In genomic region chr6:91683121-91683520, GRCm38 (mm10) we compare ENCODE assay signal across 8 mouse cellular contexts. TPM values are rescaled to one million over a fixed set of nuclear protein-coding genes. Genes with fewer than 3 reads are reported as not detected.
DNase-seq lines count a peak whose midpoint lies in the region; ATAC-seq and TF ChIP-seq lines count a peak whose summit lies in the region.

No protein-coding gene starts in this region.

- peak overlapping the region; percentile 74; the same call in 1 of the 2 replicates for H3K9ac ChIP-seq in heart, embryonic 11.5 days (ENCODE audit: low read depth, low read length)
- peak overlapping the region; percentile 73 for H3K9ac ChIP-seq in limb, embryonic 13.5 days
- H3K9ac ChIP-seq in midbrain, embryonic 13.5 days (replicated peaks): no peak overlapping the region

- 26% methylated on average over 3 of the region's 3 CpGs for WGBS in heart, embryonic 11.5 days (ENCODE audit: insufficient replicate concordance)
- WGBS in limb, embryonic 13.5 days: 46% methylated on average over 3 of the region's 3 CpGs
- WGBS in midbrain, embryonic 13.5 days: 51% methylated on average over 3 of the region's 3 CpGs
- 12% methylated on average over 3 of the region's 3 CpGs for WGBS in thymus, adult 2 months

- ATAC-seq in heart, embryonic 11.5 days (replicated peaks; ENCODE audit: insufficient number of reproducible peaks, low FRiP score, low TSS enrichment): no peak
- ATAC-seq in limb, embryonic 13.5 days (ENCODE audit: low FRiP score, low read depth): no peak
- no peak for ATAC-seq in midbrain, embryonic 13.5 days

- DNase-seq in embryo, embryonic 10 days (ENCODE audit: low spot score): peak; percentile 65
- no peak for DNase-seq in embryo, embryonic 9.5 days (ENCODE audit: extremely low spot score)
- peak; percentile 44 for DNase-seq in c-Kit-positive CD71-positive TER-119-negative erythroid progenitor cells, embryonic 14.5 days (ENCODE audit: low read depth)
- DNase-seq in thymus, adult 2 months: peak; percentile 67
- no peak for DNase-seq in layer of hippocampus, adult 9-10 months (ENCODE audit: low spot score)

- no peaks in the 10 kb centered on the region for H3K27me3 ChIP-seq in heart, embryonic 11.5 days (ENCODE audit: control insufficient read depth, insufficient read depth, low read length)
- no peaks in the 10 kb centered on the region for H3K27me3 ChIP-seq in limb, embryonic 13.5 days
- no peaks in the 10 kb centered on the region for H3K27me3 ChIP-seq in midbrain, embryonic 13.5 days
- H3K27me3 ChIP-seq in thymus, adult 2 months (ENCODE audit: control insufficient read depth, insufficient read depth, low read length): no peaks in the 10 kb centered on the region

- H3K36me3 ChIP-seq in heart, embryonic 11.5 days (ENCODE audit: control insufficient read depth, insufficient read depth, low read length): no peaks in the 10 kb centered on the region
- no peaks in the 10 kb centered on the region for H3K36me3 ChIP-seq in limb, embryonic 13.5 days
- H3K36me3 ChIP-seq in midbrain, embryonic 13.5 days: no peaks in the 10 kb centered on the region
- H3K36me3 ChIP-seq in thymus, adult 2 months (ENCODE audit: control insufficient read depth, insufficient read depth, low read length): no peaks in the 10 kb centered on the region

- H3K27ac ChIP-seq in heart, embryonic 11.5 days (ENCODE audit: low read depth, low read length): peak overlapping the region; percentile 95
- H3K27ac ChIP-seq in limb, embryonic 13.5 days: peak overlapping the region; percentile 85; the same call in 1 of the 2 replicates
- H3K27ac ChIP-seq in midbrain, embryonic 13.5 days: peak overlapping the region; percentile 96
- peak overlapping the region; percentile 87 for H3K27ac ChIP-seq in thymus, adult 2 months (ENCODE audit: control insufficient read depth, insufficient read depth, low read length)

- peak overlapping the region; percentile 95 for H3K4me2 ChIP-seq in heart, embryonic 11.5 days
- peak overlapping the region; percentile 96 for H3K4me2 ChIP-seq in limb, embryonic 13.5 days (replicated peaks)
- H3K4me2 ChIP-seq in midbrain, embryonic 13.5 days (replicated peaks): peak overlapping the region; percentile 86; the same call in 1 of the 2 replicates

- TF ChIP-seq CTCF in thymus, adult 2 months (IDR thresholded peaks at IDR 0.05; ENCODE audit: borderline replicate concordance, control insufficient read depth, extremely low read depth, insufficient read depth, low read length, poor library complexity): no peak

- no peaks in the 10 kb centered on the region for H3K9me3 ChIP-seq in heart, embryonic 11.5 days (replicated peaks; ENCODE audit: control insufficient read depth, low read length)
- H3K9me3 ChIP-seq in limb, embryonic 13.5 days: no peaks in the 10 kb centered on the region
- no peaks in the 10 kb centered on the region for H3K9me3 ChIP-seq in midbrain, embryonic 13.5 days

- H3K4me3 ChIP-seq in heart, embryonic 11.5 days (ENCODE audit: low read depth, low read length): peak overlapping the region; percentile 92; the same call in 1 of the 2 replicates
- H3K4me3 ChIP-seq in limb, embryonic 13.5 days: peak overlapping the region; percentile 92
- H3K4me3 ChIP-seq in midbrain, embryonic 13.5 days (replicated peaks): peak overlapping the region; percentile 86; the same call in 1 of the 2 replicates
- H3K4me3 ChIP-seq in thymus, adult 2 months (ENCODE audit: control insufficient read depth, insufficient read depth, low read length): no peak overlapping the region

- no peak for TF ChIP-seq POLR2A in thymus, adult 2 months (IDR thresholded peaks at IDR 0.05; ENCODE audit: control insufficient read depth, extremely low read depth, insufficient read depth, low read length, poor library complexity)

- H3K4me1 ChIP-seq in heart, embryonic 11.5 days (ENCODE audit: control insufficient read depth, insufficient read depth, low read length): peaks cover 42% of the 10 kb centered on the region
- H3K4me1 ChIP-seq in limb, embryonic 13.5 days: peaks cover 45% of the 10 kb centered on the region
- H3K4me1 ChIP-seq in midbrain, embryonic 13.5 days (replicated peaks): peaks cover 42% of the 10 kb centered on the region
- H3K4me1 ChIP-seq in thymus, adult 2 months (replicated peaks; ENCODE audit: control insufficient read depth, insufficient read depth, low read length): peaks cover 53% of the 10 kb centered on the region

RNA-seq across cellular contexts. Expression of gene Slc6a6, which starts 0.7 kb away (rescaled TPM):
- polyA plus RNA-seq in heart, embryonic 11.5 days (2014; fragmentation: Nextera tagmentation; extraction: Ambion mirVana): 54.7 and 63.0 TPM in 2 replicates
- 48.7 and 51.1 TPM in 2 replicates for polyA plus RNA-seq in limb, embryonic 13.5 days (2015; fragmentation: Nextera tagmentation; extraction: Ambion mirVana)
- polyA plus RNA-seq in midbrain, embryonic 13.5 days (2015; fragmentation: Nextera tagmentation; extraction: Ambion mirVana): 84.4 and 89.8 TPM in 2 replicates
- polyA plus RNA-seq in thymus, adult 2 months (2012; rRNA removed): 141 and 179 TPM in 2 replicates

Comparison
In these comparisons a context has a peak if more than half of its experiments do, and no peak if none do; other contexts are left out.
1. DNase-seq: peak in embryo, embryonic 10 days (single experiment), c-Kit-positive CD71-positive TER-119-negative erythroid progenitor cells, embryonic 14.5 days (single experiment) and thymus, adult 2 months (single experiment); none in embryo, embryonic 9.5 days (single experiment) and layer of hippocampus, adult 9-10 months (single experiment).
2. Peak in every context shown above with its lines, with median percentiles within 50 percentile points of each other: H3K27ac ChIP-seq and H3K4me2 ChIP-seq.